Mouse (Mus musculus): ENCODE data around the gene Suv39h2. TPM values are rescaled to one million over a fixed set of nuclear protein-coding genes. Genes with fewer than 3 reads are reported as not detected.

Gene Suv39h2
- total RNA-seq, 2 experiments from 2014 or later: 0.74 to 0.76 TPM

DNA sequence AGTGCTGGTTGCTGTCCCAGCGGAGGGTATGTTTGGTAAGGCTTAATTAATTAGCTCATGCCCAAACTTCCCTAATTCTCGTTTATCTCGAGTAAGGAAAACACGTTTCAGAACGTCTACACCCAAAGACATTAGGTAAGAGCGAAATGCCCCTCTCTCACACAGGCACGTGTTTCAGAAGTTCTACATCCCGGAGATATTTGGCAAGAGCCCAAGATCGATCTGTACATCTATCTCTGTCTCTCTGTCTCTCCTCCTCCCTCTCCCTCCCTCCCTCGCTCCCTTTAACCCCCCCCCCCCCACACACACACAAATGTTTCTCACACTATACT lies 50.3 kb downstream of the Suv39h2 start:
- intact Hi-C loops (cut with DNase I): loop anchor here (5.0 kb wide), 1 partner anchor 88 kb away; the partner anchor contains the start of genes Cdnf, Gm45902 and Hspa14
- DNase-seq: no peak

DNA sequence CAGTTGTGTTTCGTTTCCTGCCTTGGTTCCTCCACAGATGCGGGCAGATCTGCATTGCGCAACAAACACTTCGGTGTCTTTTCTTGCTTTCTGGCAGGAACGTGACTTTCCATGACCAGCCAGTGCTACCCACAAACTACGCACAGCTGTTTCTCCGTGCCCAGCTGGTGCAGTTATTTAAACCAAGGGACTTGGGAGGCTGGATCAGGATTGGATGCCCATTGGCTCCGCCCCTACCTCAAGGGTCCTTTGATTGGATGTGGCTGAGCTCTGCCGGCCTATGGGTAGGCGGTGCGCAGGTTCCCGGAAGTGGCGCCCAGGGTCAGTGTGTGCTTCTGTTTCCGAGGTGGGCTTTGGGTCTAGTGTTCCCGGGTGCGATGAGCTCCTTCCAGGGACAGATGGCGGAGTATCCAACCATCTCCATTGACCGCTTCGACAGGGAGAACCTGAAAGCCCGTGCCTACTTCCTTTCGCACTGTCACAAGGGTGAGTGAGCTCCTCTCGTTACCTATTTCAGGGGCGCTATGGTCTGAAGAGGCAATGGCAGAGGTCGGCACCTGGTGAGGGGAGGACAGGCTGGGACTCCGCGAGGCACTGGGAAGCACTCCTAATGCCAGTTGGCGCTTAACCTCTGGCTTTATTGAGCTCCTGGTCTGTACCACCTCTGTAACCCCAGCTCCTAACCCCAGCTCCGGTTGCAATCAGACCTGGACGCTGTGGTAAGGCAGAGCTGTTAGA lies 50.8 kb downstream of the Suv39h2 start, which contains the start of gene Dclre1c:
Gene Dclre1c (plus strand): TSS at position 291 of the 738 bp plus-strand sequence.
- peak; percentile 84 to 87 for DNase-seq
- intact Hi-C loops (cut with DNase I): loop anchor here (5.0 kb wide), 1 partner anchor 88 kb away; the partner anchor contains the start of genes Cdnf, Gm45902 and Hspa14

DNA sequence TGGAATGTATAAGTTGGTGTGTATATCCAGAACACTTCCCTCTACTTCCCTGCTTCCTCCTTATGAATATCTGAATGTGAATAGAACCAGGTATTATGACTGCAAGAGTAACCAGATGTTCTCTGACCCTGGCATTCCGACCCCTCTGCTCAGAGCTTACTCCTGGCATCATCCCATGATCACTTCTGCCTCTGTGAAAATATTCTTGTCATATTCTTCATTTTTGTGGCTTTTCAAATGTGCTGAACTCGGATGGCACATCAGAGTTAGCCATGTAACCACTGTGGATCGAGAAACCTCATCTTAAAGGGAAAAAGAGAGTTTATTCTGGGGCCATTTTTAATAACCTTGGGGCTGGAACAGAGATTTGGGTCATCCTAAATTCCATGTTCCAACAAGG lies 52.3 kb downstream of the Suv39h2 start, which contains the start of gene Meig1:
Gene Meig1 (minus strand): TSS at position 101 of the 400 bp plus-strand sequence.
- no peak for DNase-seq

DNA sequence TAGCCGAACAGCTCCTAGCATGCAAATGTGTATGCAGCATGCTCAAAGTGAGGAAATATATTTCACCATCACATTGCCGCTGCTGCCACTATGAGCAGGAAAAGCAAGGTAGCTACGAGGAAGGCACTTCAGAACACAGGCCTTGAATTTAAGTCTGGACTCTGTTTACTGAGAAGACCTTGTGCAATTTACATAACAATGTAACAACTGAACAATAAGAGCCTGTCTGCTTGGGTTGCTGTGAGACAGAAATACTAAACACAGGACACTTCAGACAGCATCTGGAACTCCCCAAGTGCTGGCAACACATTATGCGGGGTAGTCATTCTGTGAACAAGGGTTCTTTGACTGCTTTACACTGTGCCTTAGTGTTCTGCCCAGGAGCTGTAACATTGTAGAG lies 54.7 kb downstream of the Suv39h2 start:
- intact Hi-C loops (cut with DNase I): loop anchor here (5.0 kb wide), 1 partner anchor 92 kb away; the partner anchor contains the start of genes Cdnf, Gm45902 and Hspa14

More for the DNA sequence above, 52.3 kb downstream of the Suv39h2 start, which contains the start of gene Meig1:
- intact Hi-C loops (cut with DNase I): loop anchor here (5.0 kb wide), 1 partner anchor 90 kb away; the partner anchor contains the start of genes Cdnf, Gm45902 and Hspa14

DNA sequence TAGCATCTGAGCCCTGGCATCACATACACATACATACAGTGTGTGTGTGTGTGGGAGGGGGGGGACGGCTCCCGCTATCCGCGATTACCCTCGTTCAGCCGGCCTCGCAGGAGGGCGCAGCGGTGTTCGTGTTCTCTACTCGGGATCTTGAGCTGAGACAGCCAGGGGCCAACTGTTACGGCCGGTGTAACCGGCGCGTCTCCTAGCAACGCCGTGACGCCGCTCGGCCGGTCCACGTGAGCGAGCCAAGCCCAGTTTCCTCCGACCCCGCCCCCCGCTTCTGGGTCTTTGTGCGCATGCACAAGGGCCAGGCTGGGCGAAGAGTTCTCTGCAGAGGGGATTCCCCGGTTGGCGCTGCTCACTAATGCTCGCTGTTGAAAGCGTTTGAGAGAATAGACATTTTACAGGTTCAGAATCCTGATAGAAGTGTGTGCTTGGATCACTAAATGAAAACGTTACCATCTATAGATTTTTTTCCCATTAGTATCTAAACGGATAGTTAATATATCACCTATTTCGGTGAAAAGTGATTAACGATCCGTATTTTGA lies 55.9 kb downstream of the Suv39h2 start:
- peak; percentile 95 to 97 for DNase-seq
- intact Hi-C loops (cut with DNase I): no loop called here

More for the DNA sequence above, 54.7 kb downstream of the Suv39h2 start:
- DNase-seq: no peak

DNA sequence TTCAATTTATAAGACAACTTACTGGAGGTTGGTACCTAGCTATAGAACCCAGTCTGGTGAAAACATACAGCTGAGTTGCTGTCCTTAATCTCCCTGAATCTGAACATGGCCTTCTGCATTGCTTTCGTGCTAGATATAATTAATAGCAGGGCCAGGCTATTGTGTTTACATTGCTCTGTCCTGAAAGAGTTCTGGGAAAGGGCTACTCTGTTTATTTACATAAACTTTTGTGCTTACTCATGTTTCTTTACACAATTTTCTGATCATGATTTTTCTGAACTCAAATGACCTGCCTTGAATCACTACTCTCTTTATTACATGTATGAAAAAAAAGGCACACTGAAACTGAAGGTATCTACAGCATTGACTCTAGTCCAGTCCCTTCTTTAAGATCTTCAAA lies 59.2 kb downstream of the Suv39h2 start:
- intact Hi-C loops (cut with DNase I): no loop called here
- no peak for DNase-seq

DNA sequence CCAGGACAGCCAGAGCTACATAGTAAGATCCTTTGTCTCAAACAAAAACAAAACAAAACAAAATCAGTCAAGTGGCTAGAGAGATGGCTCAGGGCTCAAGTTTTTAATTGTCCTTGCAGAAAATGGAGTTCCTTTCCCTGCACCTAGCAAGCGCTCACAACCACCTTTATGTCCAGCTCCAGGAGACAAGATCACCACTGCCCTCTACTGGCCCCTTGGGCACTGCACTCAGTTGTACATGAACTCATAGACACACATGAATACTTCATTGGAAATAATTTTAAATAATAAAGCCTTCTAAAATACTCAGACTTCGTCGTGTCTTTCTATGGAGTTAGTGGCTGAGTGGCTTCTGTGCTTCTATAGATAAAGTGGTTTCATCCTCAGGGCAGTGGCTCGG lies 60.6 kb downstream of the Suv39h2 start:
- intact Hi-C loops (cut with DNase I): loop anchor here (5.0 kb wide), 1 partner anchor 67 kb away; no protein-coding TSS in a partner anchor
- DNase-seq: peak; percentile 50 to 65

DNA sequence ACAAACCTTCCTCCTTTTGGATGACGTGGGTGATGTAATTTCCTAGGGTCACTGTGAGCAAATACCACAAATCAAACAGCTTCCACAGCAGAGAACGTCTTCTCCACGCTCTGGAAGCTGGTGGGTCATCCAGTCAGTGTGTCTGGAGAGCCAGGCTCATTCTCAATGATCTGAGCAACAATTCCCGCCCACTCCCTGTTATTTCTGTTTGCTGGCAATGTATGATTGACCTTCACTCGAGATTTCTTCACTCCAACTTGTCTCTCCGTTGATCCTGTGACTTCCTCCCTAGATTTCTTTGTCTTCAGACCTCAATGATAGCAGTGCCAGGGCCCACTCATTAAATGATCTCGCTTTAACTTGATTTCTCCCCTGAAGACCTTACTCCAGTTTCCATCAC lies 67.1 kb downstream of the Suv39h2 start:
- intact Hi-C loops (cut with DNase I): no loop called here
- DNase-seq: no peak

DNA sequence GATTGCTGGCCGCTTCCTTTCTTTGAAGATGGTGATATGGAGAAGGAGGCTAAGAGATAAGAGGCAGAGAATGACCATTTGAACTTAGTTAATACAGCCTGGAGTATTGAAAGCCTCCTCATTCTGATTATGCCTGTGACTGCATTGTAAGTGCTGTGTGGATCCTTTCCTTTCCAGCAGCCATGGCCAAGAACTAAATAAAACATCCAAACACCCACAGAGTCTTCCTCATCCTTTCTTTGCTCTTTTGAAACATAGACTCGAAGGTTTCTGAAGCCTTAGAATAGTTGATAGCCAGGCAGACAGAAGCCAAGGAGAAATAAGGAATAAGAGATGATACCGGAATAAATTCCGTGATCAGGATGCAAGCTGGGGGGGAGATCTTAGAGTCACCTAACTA lies 68.8 kb downstream of the Suv39h2 start:
- intact Hi-C loops (cut with DNase I): no loop called here
- no peak for DNase-seq

Other genes starting within 250 kb of the Suv39h2 start
- 10 to 100 TPM; 11.2 to 12.5 TPM for gene Nmt2, start 190.8 kb downstream of the Suv39h2 start, total RNA-seq (2021)
- 1 to 10 TPM; 4.1 to 4.7 TPM for gene Rpp38, start 142.4 kb downstream of the Suv39h2 start, total RNA-seq (2021)
- gene Acbd7, start 138.9 kb downstream of the Suv39h2 start, total RNA-seq (2021): 1 to 10 TPM in 1 of 2 experiments, under 1 TPM in 1; 0.98 to 1.1 TPM
- gene Olah, start 77.8 kb downstream of the Suv39h2 start, total RNA-seq (2021): not detected
- gene Meig1, start 52.4 kb downstream of the Suv39h2 start, total RNA-seq (2021): 1 to 10 TPM; 2.2 to 3.0 TPM
- gene Dclre1c, start 50.9 kb downstream of the Suv39h2 start, total RNA-seq (2021): 1 to 10 TPM; 3.6 to 3.8 TPM
- gene Gm45902, start 37.8 kb upstream of the Suv39h2 start, total RNA-seq (2021): 1 to 10 TPM; 1.4 to 2.0 TPM
- 10 to 100 TPM; 25.5 to 27.1 TPM for gene Hspa14, start 37.8 kb upstream of the Suv39h2 start, total RNA-seq (2021)
- gene Cdnf, start 38.0 kb upstream of the Suv39h2 start, total RNA-seq (2021): 10 to 100 TPM; 13.9 to 14.0 TPM
- gene Fam107b, start 95.5 kb upstream of the Suv39h2 start, total RNA-seq (2021): 10 to 100 TPM; 10.2 to 14.1 TPM